Mouse (Mus musculus) kidney, adult 2 months (tissue): Measurements from ENCODE around the gene Nol11.
A peak's percentile ranks its signal among the peaks of the same experiment; 100 is the strongest.

Experiments
- CTCF ChIP-seq: fragments of 200-500 bp; conservative IDR thresholded peaks from 2 replicates; pipeline ENCODE4 v1.5.1; 2011; ENCODE audit warnings: low read depth, mild to moderate bottlenecking, control low read depth, low read length, moderate library complexity, mixed read lengths; ENCODE audit not compliant: insufficient read depth, insufficient read length
- POLR2A ChIP-seq: fragments of 200-500 bp; IDR thresholded peaks from one replicate; pipeline ENCODE4 v1.6.1; 2011; ENCODE audit warnings: low read depth, low read length, control low read depth

DNA sequence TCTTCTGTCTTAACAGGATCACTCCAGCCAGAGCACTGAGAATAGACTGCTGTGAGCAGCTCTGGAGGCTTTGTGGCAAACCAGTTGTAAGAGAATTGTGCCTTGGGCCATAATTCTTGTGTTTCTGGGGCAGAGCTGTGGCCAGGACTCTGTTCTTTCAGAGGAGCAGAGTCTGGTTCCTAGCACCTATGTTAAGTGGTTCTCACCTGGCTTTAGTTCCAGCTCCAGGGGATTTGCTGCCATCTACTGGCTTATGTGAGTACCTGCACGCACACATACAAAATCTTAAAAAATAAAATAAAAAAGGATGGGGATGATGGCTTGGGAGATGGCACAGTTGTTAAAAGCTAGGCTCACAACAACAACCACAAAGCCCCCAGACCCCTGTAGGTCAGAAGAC is 30.1 kb downstream of the Nol11 start:
- TF ChIP-seq POLR2A (no peak), CTCF (peak; percentile 54)
